Comparison of ENCODE assay signal across 8 mouse cellular contexts in genomic region chr11:75013764-75014695, GRCm38 (mm10).
DNase-seq lines count a peak whose midpoint lies in the region; ATAC-seq and TF ChIP-seq lines count a peak whose summit lies in the region.

No protein-coding gene starts in this region.

- H3K27ac ChIP-seq in liver, embryonic 11.5 days (ENCODE audit: low read depth, low read length) = peak overlapping the region; percentile 44
- no peak overlapping the region for H3K27ac ChIP-seq in liver, postnatal 0 days (ENCODE audit: low read depth)
- peak overlapping the region; percentile 23 for H3K27ac ChIP-seq in embryonic facial prominence, embryonic 11.5 days (replicated peaks; ENCODE audit: low read depth, low read length)
- peak overlapping the region; percentile 84 for H3K27ac ChIP-seq in neural tube, embryonic 13.5 days (replicated peaks)

- H3K36me3 ChIP-seq in liver, embryonic 11.5 days (ENCODE audit: control insufficient read depth, insufficient read depth, low read length) = no peaks in the 10 kb centered on the region
- H3K36me3 ChIP-seq in liver, postnatal 0 days (replicated peaks; ENCODE audit: insufficient read depth, low read length) = no peaks in the 10 kb centered on the region
- no peaks in the 10 kb centered on the region for H3K36me3 ChIP-seq in embryonic facial prominence, embryonic 11.5 days (replicated peaks; ENCODE audit: control insufficient read depth, insufficient read depth, low read depth, low read length)
- no peaks in the 10 kb centered on the region for H3K36me3 ChIP-seq in neural tube, embryonic 13.5 days

- ATAC-seq in liver, embryonic 11.5 days (replicated peaks; ENCODE audit: low FRiP score) = no peak
- no peak for ATAC-seq in liver, postnatal 0 days
- ATAC-seq in embryonic facial prominence, embryonic 11.5 days (replicated peaks; ENCODE audit: insufficient number of reproducible peaks, low FRiP score, low TSS enrichment, low read depth) = no peak
- ATAC-seq in neural tube, embryonic 13.5 days (ENCODE audit: low read depth) = no peak

- WGBS in liver, embryonic 11.5 days = 86% methylated on average over 12 of the region's 12 CpGs
- 89% methylated on average over 12 of the region's 12 CpGs for WGBS in liver, postnatal 0 days (ENCODE audit: insufficient replicate concordance)
- 53% methylated on average over 12 of the region's 12 CpGs for WGBS in embryonic facial prominence, embryonic 11.5 days
- WGBS in neural tube, embryonic 13.5 days = 64% methylated on average over 12 of the region's 12 CpGs

- DNase-seq in liver, embryonic 11.5 days (ENCODE audit: low spot score) = no peak
- DNase-seq in liver, postnatal 0 days = no peak
- DNase-seq in embryonic facial prominence, embryonic 11.5 days (ENCODE audit: low spot score) = peak; percentile 41
- DNase-seq in heart, postnatal 10 days = peak; percentile 52 to 54
- DNase-seq in layer of hippocampus, postnatal 10 days (ENCODE audit: low spot score in 2 of 2) = no peak
- no peak for DNase-seq in gastrocnemius, postnatal 10 days
- DNase-seq in cerebellum, adult 11 months = no peak

- H3K4me3 ChIP-seq in liver, embryonic 11.5 days (ENCODE audit: low read depth, low read length) = no peak overlapping the region
- no peak overlapping the region for H3K4me3 ChIP-seq in liver, postnatal 0 days (ENCODE audit: low read depth, low read length)
- H3K4me3 ChIP-seq in embryonic facial prominence, embryonic 11.5 days (ENCODE audit: low read depth, low read length) = no peak overlapping the region
- no peak overlapping the region for H3K4me3 ChIP-seq in neural tube, embryonic 13.5 days

- H3K9me3 ChIP-seq in liver, embryonic 11.5 days (ENCODE audit: control insufficient read depth, low read length) = no peaks in the 10 kb centered on the region
- no peaks in the 10 kb centered on the region for H3K9me3 ChIP-seq in liver, postnatal 0 days (ENCODE audit: low read length)
- no peaks in the 10 kb centered on the region for H3K9me3 ChIP-seq in embryonic facial prominence, embryonic 11.5 days (replicated peaks; ENCODE audit: control insufficient read depth, low read length)
- no peaks in the 10 kb centered on the region for H3K9me3 ChIP-seq in neural tube, embryonic 13.5 days

- no peak overlapping the region for H3K4me2 ChIP-seq in liver, embryonic 11.5 days
- H3K4me2 ChIP-seq in liver, postnatal 0 days (ENCODE audit: low read depth, low read length) = no peak overlapping the region
- no peak overlapping the region for H3K4me2 ChIP-seq in embryonic facial prominence, embryonic 11.5 days (ENCODE audit: low read depth, low read length)
- no peak overlapping the region for H3K4me2 ChIP-seq in neural tube, embryonic 13.5 days

- H3K4me1 ChIP-seq in liver, embryonic 11.5 days (replicated peaks; ENCODE audit: control insufficient read depth, insufficient read depth, low read length) = peaks cover 12% of the 10 kb centered on the region
- H3K4me1 ChIP-seq in liver, postnatal 0 days (ENCODE audit: insufficient read depth) = peaks cover 3% of the 10 kb centered on the region; the same call in 1 of the 2 replicates
- H3K4me1 ChIP-seq in embryonic facial prominence, embryonic 11.5 days (ENCODE audit: control insufficient read depth, insufficient read depth, low read length) = no peaks in the 10 kb centered on the region; the same call in 1 of the 2 replicates
- H3K4me1 ChIP-seq in neural tube, embryonic 13.5 days (replicated peaks) = peaks cover 49% of the 10 kb centered on the region

- intact Hi-C loops in heart, postnatal 10 days (cut with DNase I) = loop anchor here (2.0 kb wide), 1 partner anchor 33 kb away; no protein-coding TSS in a partner anchor

- H3K27me3 ChIP-seq in liver, embryonic 11.5 days (replicated peaks; ENCODE audit: control insufficient read depth, insufficient read depth, low read length) = no peaks in the 10 kb centered on the region
- H3K27me3 ChIP-seq in liver, postnatal 0 days (ENCODE audit: insufficient read depth, low read length) = no peaks in the 10 kb centered on the region
- no peaks in the 10 kb centered on the region for H3K27me3 ChIP-seq in embryonic facial prominence, embryonic 11.5 days (ENCODE audit: control insufficient read depth, insufficient read depth, low read length)
- no peaks in the 10 kb centered on the region for H3K27me3 ChIP-seq in neural tube, embryonic 13.5 days

- TF ChIP-seq CTCF in liver, postnatal 0 days (IDR thresholded peaks at IDR 0.05; ENCODE audit: low read depth) = no peak

- no peak overlapping the region for H3K9ac ChIP-seq in liver, embryonic 11.5 days (ENCODE audit: low read depth, low read length)
- no peak overlapping the region for H3K9ac ChIP-seq in liver, postnatal 0 days (replicated peaks)
- H3K9ac ChIP-seq in embryonic facial prominence, embryonic 11.5 days (replicated peaks; ENCODE audit: low read length) = no peak overlapping the region
- 0 out of 2 replicates have a peak overlapping the region, but pooled peaks have one; percentile 17 for H3K9ac ChIP-seq in neural tube, embryonic 13.5 days

- no peak for TF ChIP-seq EP300 in liver, postnatal 0 days (IDR thresholded peaks at IDR 0.05; ENCODE audit: low read depth)

Comparison
In these comparisons a context has a peak if more than half of its experiments do, and no peak if none do; other contexts are left out.
1. DNase-seq: peak in embryonic facial prominence, embryonic 11.5 days (single experiment) and heart, postnatal 10 days (2 of 2); none in liver, embryonic 11.5 days (single experiment), liver, postnatal 0 days (single experiment), layer of hippocampus, postnatal 10 days (0 of 2), gastrocnemius, postnatal 10 days (single experiment) and cerebellum, adult 11 months (single experiment).